Mouse (Mus musculus) forebrain, embryonic 16.5 days (tissue): ENCODE measurements around the gene Rab5b. TPM values are rescaled to one million over a fixed set of nuclear protein-coding genes. Genes with fewer than 3 reads are reported as not detected.
"Not testable (repeated sequence)": the region's sequence is repeated elsewhere in the genome, so short reads cannot be mapped to it uniquely, and the experiment has no call there.

Source experiments
- ATAC-seq: fragments of 200-750 bp; cut with Nextera tagmentation; 2 replicates; pipeline ENCODE4 v1.8.0; 2017; ENCODE audit warnings: mild to moderate bottlenecking, moderate library complexity
- H3K27ac ChIP-seq: fragments of 300-500 bp; sonication (generic); 2 replicates; pipeline ENCODE4 v1.5.1; 2014; ENCODE audit warnings: low read length, control low read depth
- H3K27me3 ChIP-seq: fragments of 300-500 bp; sonication (generic); replicated peaks from 2 replicates; pipeline ENCODE4 v1.6.1; 2014; ENCODE audit warnings: low read length; ENCODE audit not compliant: control insufficient read depth, insufficient read depth
- H3K36me3 ChIP-seq: fragments of 300-500 bp; sonication (generic); 2 replicates; pipeline ENCODE4 v1.6.1; 2014; ENCODE audit not compliant: control insufficient read depth, insufficient read depth
- H3K4me1 ChIP-seq: fragments of 300-500 bp; sonication (generic); replicated peaks from 2 replicates; pipeline ENCODE4 v1.6.1; 2014; ENCODE audit warnings: low read length; ENCODE audit not compliant: control insufficient read depth, insufficient read depth
- H3K4me2 ChIP-seq: fragments of 300-500 bp; sonication (generic); 2 replicates; pipeline ENCODE4 v1.6.1; 2014; ENCODE audit warnings: mild to moderate bottlenecking, low read length, control low read depth
- H3K4me3 ChIP-seq: fragments of 300-500 bp; sonication (generic); replicated peaks from 2 replicates; pipeline ENCODE4 v1.5.1; 2014; ENCODE audit warnings: mild to moderate bottlenecking, low read length, control low read depth
- H3K9ac ChIP-seq: fragments of 300-500 bp; sonication (generic); replicated peaks from 2 replicates; pipeline ENCODE4 v1.6.1; 2014; ENCODE audit warnings: low read depth, low read length, control low read depth
- H3K9me3 ChIP-seq: fragments of 300-500 bp; sonication (generic); 2 replicates; pipeline ENCODE4 v1.6.1; 2016; ENCODE audit warnings: low read length; ENCODE audit not compliant: control insufficient read depth
- WGBS: fragments of 180-500 bp; shearing (Covaris S2); extraction: QIAGEN DNeasy Blood & Tissue Kit; methylation state at CpG from one replicate; pipeline ENCODE4 v1.1.7; 2014; 5-methylcytosine and 5-hydroxymethylcytosine counted together
- polyA plus RNA-seq: library from polyadenylated mRNA; unstranded; fragments of >200 nt; fragmentation: Nextera tagmentation; extraction: Ambion mirVana; gene quantifications from 2 replicates; pipeline ENCODE4 v1.2.1, GENCODE M21; 2015

Gene Rab5b
- polyA plus RNA-seq, 1 experiment from 2014 or later: 131 TPM

- Histone ChIP-seq H3K27ac (no peak overlapping the region), H3K4me1 (no peaks in the 10 kb centered on the region), H3K27me3 (no peaks in the 10 kb centered on the region), H3K4me3 (no peak overlapping the region), H3K36me3 (peaks cover 21% of the 10 kb centered on the region), H3K9ac (no peak overlapping the region), H3K4me2 (no peak overlapping the region), H3K9me3 (no peaks in the 10 kb centered on the region)
- ATAC-seq: no peak
- WGBS: 48% methylated on average over 6 of the region's 6 CpGs
Observed at GRCm38 (mm10) chr10:128636561-128636960, 59.5 kb downstream of the Rab5b start.

GRCm38 (mm10) chr10:128635697-128636096 lies 60.4 kb downstream of the Rab5b start:
- ATAC-seq: no peak
- Histone ChIP-seq H3K9me3 (no peaks in the 10 kb centered on the region), H3K4me3 (no peak overlapping the region), H3K27ac (no peak overlapping the region), H3K27me3 (no peaks in the 10 kb centered on the region), H3K4me2 (no peak overlapping the region), H3K36me3 (peaks cover 19% of the 10 kb centered on the region), H3K9ac (no peak overlapping the region), H3K4me1 (no peaks in the 10 kb centered on the region)
- 94% methylated on average over 13 of the region's 13 CpGs for WGBS

GRCm38 (mm10) chr10:128631571-128631970 lies 64.5 kb downstream of the Rab5b start:
- no peak overlapping the region for H3K4me3 ChIP-seq
- H3K27ac ChIP-seq: no peak overlapping the region
- peaks cover 18% of the 10 kb centered on the region for H3K36me3 ChIP-seq
- 20% methylated on average over 6 of the region's 6 CpGs for WGBS
- no peaks in the 10 kb centered on the region for H3K9me3 ChIP-seq
- no peak overlapping the region for H3K9ac ChIP-seq
- no peaks in the 10 kb centered on the region for H3K27me3 ChIP-seq
- H3K4me1 ChIP-seq: no peaks in the 10 kb centered on the region
- ATAC-seq: no peak
- H3K4me2 ChIP-seq: no peak overlapping the region

GRCm38 (mm10) chr10:128630306-128630705 lies 65.8 kb downstream of the Rab5b start:
- not testable (repeated sequence) for H3K27me3 ChIP-seq, H3K27ac ChIP-seq, ATAC-seq, H3K4me2 ChIP-seq, H3K4me1 ChIP-seq, H3K4me3 ChIP-seq, H3K9me3 ChIP-seq, H3K9ac ChIP-seq
- 82% methylated on average over 5 of the region's 5 CpGs for WGBS
- H3K36me3 ChIP-seq: peaks cover 14% of the 10 kb centered on the region

- Histone ChIP-seq H3K36me3 (peaks cover 16% of the 10 kb centered on the region), H3K4me2 (no peak overlapping the region), H3K9me3 (no peaks in the 10 kb centered on the region), H3K27ac (no peak overlapping the region), H3K4me3 (no peak overlapping the region), H3K4me1 (peaks cover 6% of the 10 kb centered on the region), H3K27me3 (no peaks in the 10 kb centered on the region), H3K9ac (no peak overlapping the region)
- ATAC-seq: no peak
- 81% methylated on average over 2 of the region's 2 CpGs for WGBS
Observed at GRCm38 (mm10) chr10:128629746-128630145, 66.3 kb downstream of the Rab5b start.

GRCm38 (mm10) chr10:128627398-128628317 lies 68.4 kb downstream of the Rab5b start:
- Histone ChIP-seq H3K9me3 (no peaks in the 10 kb centered on the region), H3K4me2 (no peak overlapping the region), H3K4me1 (peaks cover 6% of the 10 kb centered on the region), H3K27ac (no peak overlapping the region), H3K36me3 (peaks cover 15% of the 10 kb centered on the region), H3K9ac (no peak overlapping the region), H3K27me3 (no peaks in the 10 kb centered on the region), H3K4me3 (no peak overlapping the region)
- WGBS: 88% methylated on average over 10 of the region's 10 CpGs
- no peak for ATAC-seq

Other genes with a start within 250 kb of the Rab5b start
- gene Smarcc2, start 237.0 kb downstream of the Rab5b start, polyA plus RNA-seq: 215 and 217 TPM in 2 replicates
- gene Myl6, start 202.1 kb downstream of the Rab5b start, polyA plus RNA-seq: 599 and 678 TPM in 2 replicates
- gene Myl6b, start 197.6 kb downstream of the Rab5b start, polyA plus RNA-seq: 5.4 and 5.9 TPM in 2 replicates
- gene Esyt1, start 170.4 kb downstream of the Rab5b start, polyA plus RNA-seq: 9.0 and 9.6 TPM in 2 replicates
- gene Zc3h10, start 148.5 kb downstream of the Rab5b start, polyA plus RNA-seq: 20.9 and 21.7 TPM in 2 replicates
- gene Rpl41, start 147.0 kb downstream of the Rab5b start, polyA plus RNA-seq: 2,032 and 2,064 TPM in 2 replicates
- gene Pa2g4, start 130.3 kb downstream of the Rab5b start, polyA plus RNA-seq: 149 and 152 TPM in 2 replicates
- 0.46 and 0.62 TPM in 2 replicates for gene Erbb3, start 106.6 kb downstream of the Rab5b start, polyA plus RNA-seq
- 358 and 398 TPM in 2 replicates for gene Rps26, start 69.5 kb downstream of the Rab5b start, polyA plus RNA-seq
- gene Ikzf4, start 50.3 kb downstream of the Rab5b start, polyA plus RNA-seq: 9.0 and 15.6 TPM in 2 replicates
- 11.2 and 12.7 TPM in 2 replicates for gene Suox, start 22.2 kb downstream of the Rab5b start, polyA plus RNA-seq
- gene Pmel, start 7.9 kb upstream of the Rab5b start, polyA plus RNA-seq: 0.14 and 0.25 TPM in 2 replicates
- gene Cdk2, start 8.8 kb upstream of the Rab5b start, polyA plus RNA-seq: 29.7 and 37.8 TPM in 2 replicates
- gene Dgka, start 48.6 kb upstream of the Rab5b start, polyA plus RNA-seq: 4.6 and 5.1 TPM in 2 replicates
- gene Pym1, start 51.6 kb upstream of the Rab5b start, polyA plus RNA-seq: 37.9 and 43.6 TPM in 2 replicates
- 0.54 and 0.73 TPM in 2 replicates for gene Mmp19, start 94.6 kb upstream of the Rab5b start, polyA plus RNA-seq
- 67.2 and 68.2 TPM in 2 replicates for gene Dnajc14, start 107.8 kb upstream of the Rab5b start, polyA plus RNA-seq
- 10.7 and 13.7 TPM in 2 replicates for gene Tmem198b, start 108.1 kb upstream of the Rab5b start, polyA plus RNA-seq
- 180 and 194 TPM in 2 replicates for gene Sarnp, start 121.1 kb upstream of the Rab5b start, polyA plus RNA-seq
- gene Ormdl2, start 125.4 kb upstream of the Rab5b start, polyA plus RNA-seq: 20.9 and 22.5 TPM in 2 replicates
- gene Gdf11, start 195.5 kb upstream of the Rab5b start, polyA plus RNA-seq: 5.6 and 7.0 TPM in 2 replicates
- gene Cd63, start 204.7 kb upstream of the Rab5b start, polyA plus RNA-seq: 119 and 137 TPM in 2 replicates
- 8.6 and 12.3 TPM in 2 replicates for gene Rdh5, start 226.6 kb upstream of the Rab5b start, polyA plus RNA-seq
- 203 and 221 TPM in 2 replicates for gene Bloc1s1, start 227.8 kb upstream of the Rab5b start, polyA plus RNA-seq
- 3.1 and 3.4 TPM in 2 replicates for gene Itga7, start 237.6 kb upstream of the Rab5b start, polyA plus RNA-seq